ENCODE assay signal across 8 mouse cellular contexts in the genomic region with DNA sequence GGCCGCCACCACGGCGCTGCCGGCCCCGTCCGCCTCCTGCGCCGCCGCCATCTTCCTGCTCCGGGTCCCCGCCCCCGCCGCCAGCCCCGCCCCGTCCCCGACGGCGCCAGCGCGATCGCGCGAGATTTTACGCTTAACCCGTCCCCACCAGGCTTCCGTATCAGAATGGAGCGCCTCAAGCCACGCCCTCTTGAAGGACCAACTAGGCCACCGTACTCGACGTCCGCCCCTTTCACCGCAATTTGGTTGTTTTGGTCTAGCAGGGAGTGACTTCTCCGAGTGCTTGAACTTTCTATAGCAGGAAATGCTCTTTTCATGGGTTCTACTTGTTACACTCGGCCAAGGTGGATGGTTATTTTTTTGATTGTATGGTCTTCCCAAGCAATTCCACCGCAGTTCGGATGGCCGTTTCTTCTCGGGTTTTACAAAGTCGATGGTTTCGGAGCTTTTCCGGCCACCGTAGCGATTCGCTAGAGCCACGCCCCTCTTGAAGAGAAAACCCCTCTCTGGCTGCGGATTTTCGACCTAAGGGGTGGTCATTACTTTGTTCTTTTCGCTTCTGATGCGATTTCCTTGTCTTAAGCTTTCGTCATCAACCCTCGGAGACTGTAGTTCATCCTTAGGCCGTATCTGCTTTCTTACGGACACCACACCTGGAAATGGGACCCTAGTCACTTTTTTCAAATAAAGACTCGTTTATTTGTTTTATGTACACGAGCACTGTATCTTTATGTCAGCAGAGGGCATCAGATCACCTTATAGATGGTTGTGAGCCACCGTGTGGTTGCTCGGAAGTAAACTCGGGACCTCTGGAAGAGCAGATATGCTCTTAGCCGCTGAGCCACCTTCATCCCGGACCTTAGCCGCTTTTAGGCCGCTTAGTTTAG. TPM values are rescaled to one million over a fixed set of nuclear protein-coding genes. Genes with fewer than 3 reads are reported as not detected.
DNase-seq lines count a peak whose midpoint lies in the region; ATAC-seq lines count a peak whose summit lies in the region.

Gene Clptm1, minus strand, starts transcription at position 79 of the 887 bp plus-strand sequence.

- WGBS in hindbrain, embryonic 14.5 days = under 1% methylated on average over 59 of the region's 63 CpGs

- H3K27me3 ChIP-seq in hindbrain, embryonic 14.5 days (ENCODE audit: control insufficient read depth, insufficient read depth, low read length) = no peaks in the 10 kb centered on the region

- peak within 1 kb of the TSS; percentile 90 for H3K27ac ChIP-seq in hindbrain, embryonic 14.5 days

- H3K4me3 ChIP-seq in hindbrain, embryonic 14.5 days (replicated peaks; ENCODE audit: low read length) = peak within 1 kb of the TSS; percentile 100

- H3K9me3 ChIP-seq in hindbrain, embryonic 14.5 days (ENCODE audit: control insufficient read depth, low read length) = no peaks in the 10 kb centered on the region

- ATAC-seq in hindbrain, embryonic 14.5 days (ENCODE audit: low FRiP score) = peak; percentile 90

- peaks cover 13% of the 10 kb centered on the region for H3K36me3 ChIP-seq in hindbrain, embryonic 14.5 days (replicated peaks; ENCODE audit: control insufficient read depth, insufficient read depth)

- peak; percentile 99 for DNase-seq in R1 (ENCODE audit: low read depth, low spot score)
- DNase-seq in cerebellum, postnatal 25 days = peak; percentile 98 to 99
- peak; percentile 96 to 97 for DNase-seq in frontal cortex, postnatal 25 days (ENCODE audit: low spot score in 2 of 2)
- DNase-seq in hindbrain, embryonic 14.5 days (ENCODE audit: low spot score) = peak; percentile 96
- DNase-seq in layer of hippocampus, postnatal 36 days = peak; percentile 97 to 98
- DNase-seq in lung, postnatal 36 days = peak; percentile 98
- DNase-seq in retina, postnatal 1 day = peak; percentile 99
- peak; percentile 94 to 95 for DNase-seq in urinary bladder, adult 18-20 months (ENCODE audit: low spot score in 2 of 2)

- H3K4me1 ChIP-seq in hindbrain, embryonic 14.5 days (replicated peaks; ENCODE audit: control insufficient read depth, insufficient read depth, low read length) = peaks cover 21% of the 10 kb centered on the region

- H3K9ac ChIP-seq in hindbrain, embryonic 14.5 days = peak within 1 kb of the TSS; percentile 99

- peak within 1 kb of the TSS; percentile 91 for H3K4me2 ChIP-seq in hindbrain, embryonic 14.5 days (replicated peaks)

RNA-seq across cellular contexts. Expression of gene Clptm1, which starts in this region (rescaled TPM):
- polyA plus RNA-seq in hindbrain, embryonic 14.5 days (2014; fragmentation: Nextera tagmentation; extraction: Ambion mirVana) = 150 and 170 TPM in 2 replicates
- 100 to 1,000 TPM; 131 to 144 TPM for total RNA-seq in layer of hippocampus, postnatal 36 days (2021)

Comparison
In these comparisons a context has a peak if more than half of its experiments do, and no peak if none do; other contexts are left out.
1. Peak in every context shown above with its lines: DNase-seq, ATAC-seq, H3K4me3 ChIP-seq and H3K27ac ChIP-seq.